Mouse (Mus musculus) liver, postnatal 0 days (tissue): ENCODE measurements around the gene Cep295nl.

Experiments used
- CTCF ChIP-seq: sonication (generic); IDR thresholded peaks from 2 replicates; pipeline ENCODE4 v1.5.1; 2016; ENCODE audit warnings: antibody characterized with exemption, low read depth
- EP300 ChIP-seq: IDR thresholded peaks from 2 replicates; pipeline ENCODE4 v1.6.1; 2016; ENCODE audit warnings: antibody characterized with exemption, low read depth, mild to moderate bottlenecking

DNA sequence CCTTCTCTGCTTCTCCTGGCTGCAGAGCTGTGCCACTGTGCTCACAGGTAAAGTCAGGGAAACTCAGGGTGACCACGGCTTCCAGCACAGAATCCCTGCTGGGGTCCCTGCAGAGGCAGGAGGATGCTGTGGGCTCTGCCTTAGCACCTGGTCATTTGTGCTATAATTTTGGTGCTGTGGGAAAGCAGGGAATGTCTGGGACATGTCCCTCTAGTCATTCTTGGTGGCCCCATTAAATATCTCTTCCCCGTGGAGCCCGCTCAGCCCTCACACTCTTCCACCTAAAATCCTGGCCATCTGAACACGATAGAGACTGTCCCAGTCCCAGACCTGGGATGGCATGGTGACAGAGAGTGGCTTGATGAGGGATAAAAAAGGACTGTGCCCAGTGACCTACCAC is 21.7 kb upstream of the Cep295nl start:
- TF ChIP-seq EP300 (no peak), CTCF (no peak)
